Mouse (Mus musculus): Measurements from ENCODE around the gene Clec12b. TPM values are rescaled to one million over a fixed set of nuclear protein-coding genes. Genes with fewer than 3 reads are reported as not detected.

The Clec12b gene
- polyA plus RNA-seq, 1 experiment from 2014 or later, result not detected

DNA sequence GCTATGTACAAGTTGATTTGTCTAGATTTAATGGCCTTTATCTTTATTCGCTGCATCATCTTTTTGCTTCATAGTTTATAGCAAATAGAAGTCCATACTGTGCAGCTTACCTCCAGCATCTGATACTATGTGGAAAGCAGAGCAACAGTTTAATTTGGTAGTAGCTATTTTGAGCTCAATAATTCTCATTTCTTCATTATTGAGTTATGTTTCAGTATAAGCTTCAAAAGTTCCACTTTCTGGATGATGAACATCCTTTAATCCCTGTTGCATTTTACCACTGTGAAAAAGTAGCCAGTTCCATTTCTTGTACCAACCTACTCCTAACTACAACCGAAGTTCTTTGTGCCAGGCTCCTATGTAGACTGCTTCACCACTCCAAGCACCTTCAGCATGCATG lies 22.9 kb upstream of the Clec12b start, which contains the start of gene Clec9a:
TSS of gene Clec9a (plus strand) at position 301 of the 400 bp plus-strand sequence.
- H3K4me1 ChIP-seq (ENCODE audit: control insufficient read depth, insufficient read depth, low read length), result no peaks in the 10 kb centered on the region
- H3K9me3 ChIP-seq (ENCODE audit: control insufficient read depth, low read length), result no peaks in the 10 kb centered on the region
- no peak within 1 kb of the TSS for H3K9ac ChIP-seq (ENCODE audit: low read depth, low read length)
- no peaks in the 10 kb centered on the region for H3K36me3 ChIP-seq (ENCODE audit: control insufficient read depth, insufficient read depth, low read length)
- H3K27ac ChIP-seq (ENCODE audit: low read depth, low read length), result no peak within 1 kb of the TSS
- no peak within 1 kb of the TSS for H3K4me3 ChIP-seq (ENCODE audit: low read length)
- H3K4me2 ChIP-seq (replicated peaks; ENCODE audit: low read depth, low read length), result no peak within 1 kb of the TSS
- WGBS, result 86% methylated on average over 2 of the region's 2 CpGs
- H3K27me3 ChIP-seq (ENCODE audit: control insufficient read depth, insufficient read depth, low read length), result no peaks in the 10 kb centered on the region
- ATAC-seq (ENCODE audit: low FRiP score, low TSS enrichment), result no peak

GRCm38 (mm10) chr6:129407324-129407723 lies 21.6 kb upstream of the Clec12b start:
- no peaks in the 10 kb centered on the region for H3K36me3 ChIP-seq (ENCODE audit: control insufficient read depth, insufficient read depth, low read length)
- no peak overlapping the region for H3K9ac ChIP-seq (ENCODE audit: low read depth, low read length)
- no peaks in the 10 kb centered on the region for H3K4me1 ChIP-seq (ENCODE audit: control insufficient read depth, insufficient read depth, low read length)
- H3K27me3 ChIP-seq (ENCODE audit: control insufficient read depth, insufficient read depth, low read length), result no peaks in the 10 kb centered on the region
- no peak overlapping the region for H3K4me2 ChIP-seq (replicated peaks; ENCODE audit: low read depth, low read length)
- H3K9me3 ChIP-seq (ENCODE audit: control insufficient read depth, low read length), result no peaks in the 10 kb centered on the region
- 46% methylated on average over 2 of the region's 2 CpGs for WGBS
- no peak for ATAC-seq (ENCODE audit: low FRiP score, low TSS enrichment)
- H3K27ac ChIP-seq (ENCODE audit: low read depth, low read length), result peak overlapping the region; percentile 8; the same call in 1 of the 2 replicates
- H3K4me3 ChIP-seq (ENCODE audit: low read length), result no peak overlapping the region

DNA sequence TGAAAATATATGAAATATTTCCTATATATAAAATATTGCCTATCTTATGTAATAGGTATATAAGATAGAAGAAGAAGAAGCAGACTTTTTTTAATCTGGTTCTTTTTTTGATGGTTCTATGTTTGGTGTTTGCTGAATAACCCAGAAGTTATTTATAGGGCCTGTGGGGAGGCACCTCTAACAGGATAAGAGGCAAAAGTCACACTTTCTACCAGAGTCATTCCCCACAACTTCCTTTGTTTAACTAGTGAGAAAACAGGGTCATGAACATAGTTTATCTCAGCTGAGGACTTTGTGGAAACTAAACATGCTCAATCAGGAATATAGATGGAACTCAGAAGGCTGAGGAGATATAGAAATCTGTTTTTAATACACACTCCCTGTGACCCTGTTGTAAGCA lies 20.3 kb upstream of the Clec12b start:
- Histone ChIP-seq H3K4me2 (replicated peaks; ENCODE audit: low read depth, low read length) (no peak overlapping the region), H3K9ac (ENCODE audit: low read depth, low read length) (no peak overlapping the region), H3K27me3 (ENCODE audit: control insufficient read depth, insufficient read depth, low read length) (no peaks in the 10 kb centered on the region), H3K27ac (ENCODE audit: low read depth, low read length) (no peak overlapping the region), H3K36me3 (ENCODE audit: control insufficient read depth, insufficient read depth, low read length) (no peaks in the 10 kb centered on the region), H3K4me3 (ENCODE audit: low read length) (no peak overlapping the region), H3K4me1 (ENCODE audit: control insufficient read depth, insufficient read depth, low read length) (no peaks in the 10 kb centered on the region), H3K9me3 (ENCODE audit: control insufficient read depth, low read length) (no peaks in the 10 kb centered on the region)
- no peak for ATAC-seq (ENCODE audit: low FRiP score, low TSS enrichment)

GRCm38 (mm10) chr6:129403391-129403790 lies 17.7 kb upstream of the Clec12b start:
- no peaks in the 10 kb centered on the region for H3K4me1 ChIP-seq (ENCODE audit: control insufficient read depth, insufficient read depth, low read length)

DNA sequence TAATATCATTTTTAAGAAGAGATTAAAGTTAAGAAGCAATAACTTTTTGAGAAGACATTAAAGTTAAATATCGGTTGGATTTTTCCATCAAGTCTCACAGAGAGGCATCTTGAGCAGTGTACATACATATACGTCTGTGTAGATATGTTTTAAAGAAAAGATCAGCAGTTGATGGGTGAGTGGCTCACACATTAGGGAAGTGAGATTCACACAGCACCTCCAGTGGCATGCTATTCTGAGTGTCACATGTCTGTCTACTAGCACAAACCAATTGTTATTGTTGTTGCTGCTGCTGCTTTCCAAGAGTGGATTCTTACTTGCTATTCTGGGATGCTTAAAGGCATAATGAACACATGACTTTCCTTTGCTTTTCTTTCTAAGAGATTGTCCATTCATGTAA lies 16.7 kb upstream of the Clec12b start:
- Histone ChIP-seq H3K27me3 (ENCODE audit: control insufficient read depth, insufficient read depth, low read length) (no peaks in the 10 kb centered on the region), H3K4me2 (replicated peaks; ENCODE audit: low read depth, low read length) (no peak overlapping the region), H3K4me3 (ENCODE audit: low read length) (no peak overlapping the region), H3K4me1 (ENCODE audit: control insufficient read depth, insufficient read depth, low read length) (no peaks in the 10 kb centered on the region), H3K36me3 (ENCODE audit: control insufficient read depth, insufficient read depth, low read length) (no peaks in the 10 kb centered on the region), H3K27ac (ENCODE audit: low read depth, low read length) (no peak overlapping the region), H3K9me3 (ENCODE audit: control insufficient read depth, low read length) (no peaks in the 10 kb centered on the region), H3K9ac (ENCODE audit: low read depth, low read length) (no peak overlapping the region)
- no peak for ATAC-seq (ENCODE audit: low FRiP score, low TSS enrichment)
- WGBS, result 89% methylated on average over 2 of the region's 2 CpGs

More at GRCm38 (mm10) chr6:129403391-129403790, 17.7 kb upstream of the Clec12b start:
- no peak for ATAC-seq (ENCODE audit: low FRiP score, low TSS enrichment)
- Histone ChIP-seq H3K36me3 (ENCODE audit: control insufficient read depth, insufficient read depth, low read length) (no peaks in the 10 kb centered on the region), H3K4me2 (replicated peaks; ENCODE audit: low read depth, low read length) (no peak overlapping the region), H3K9me3 (ENCODE audit: control insufficient read depth, low read length) (no peaks in the 10 kb centered on the region), H3K4me3 (ENCODE audit: low read length) (no peak overlapping the region), H3K27ac (ENCODE audit: low read depth, low read length) (no peak overlapping the region), H3K27me3 (ENCODE audit: control insufficient read depth, insufficient read depth, low read length) (no peaks in the 10 kb centered on the region), H3K9ac (ENCODE audit: low read depth, low read length) (no peak overlapping the region)
- 61% methylated on average over 6 of the region's 6 CpGs for WGBS

- H3K9ac ChIP-seq (ENCODE audit: low read depth, low read length), result no peak overlapping the region
- no peaks in the 10 kb centered on the region for H3K36me3 ChIP-seq (ENCODE audit: control insufficient read depth, insufficient read depth, low read length)
- 0 out of 2 replicates have a peak, but pooled peaks have one; percentile 35 for ATAC-seq (ENCODE audit: low FRiP score, low TSS enrichment)
- no peaks in the 10 kb centered on the region for H3K9me3 ChIP-seq (ENCODE audit: control insufficient read depth, low read length)
- 58% methylated on average over 6 of the region's 6 CpGs for WGBS
- H3K4me2 ChIP-seq (replicated peaks; ENCODE audit: low read depth, low read length), result no peak overlapping the region
- no peaks in the 10 kb centered on the region for H3K4me1 ChIP-seq (ENCODE audit: control insufficient read depth, insufficient read depth, low read length)
- H3K4me3 ChIP-seq (ENCODE audit: low read length), result no peak overlapping the region
- no peaks in the 10 kb centered on the region for H3K27me3 ChIP-seq (ENCODE audit: control insufficient read depth, insufficient read depth, low read length)
- no peak overlapping the region for H3K27ac ChIP-seq (ENCODE audit: low read depth, low read length)
These were observed 14.3 kb upstream of the Clec12b start for GRCm38 (mm10) chr6:129399945-129400344.

GRCm38 (mm10) chr6:129396997-129397396 lies 11.3 kb upstream of the Clec12b start, which contains the start of gene Clec1b:
Gene Clec1b (plus strand): TSS chr6:129397297.
- Histone ChIP-seq H3K9me3 (ENCODE audit: control insufficient read depth, low read length) (no peaks in the 10 kb centered on the region), H3K4me2 (replicated peaks; ENCODE audit: low read depth, low read length) (no peak within 1 kb of the TSS), H3K4me3 (ENCODE audit: low read length) (no peak within 1 kb of the TSS), H3K27me3 (ENCODE audit: control insufficient read depth, insufficient read depth, low read length) (no peaks in the 10 kb centered on the region), H3K27ac (ENCODE audit: low read depth, low read length) (no peak within 1 kb of the TSS), H3K4me1 (ENCODE audit: control insufficient read depth, insufficient read depth, low read length) (no peaks in the 10 kb centered on the region), H3K9ac (ENCODE audit: low read depth, low read length) (no peak within 1 kb of the TSS), H3K36me3 (ENCODE audit: control insufficient read depth, insufficient read depth, low read length) (no peaks in the 10 kb centered on the region)
- no peak for ATAC-seq (ENCODE audit: low FRiP score, low TSS enrichment)
- WGBS, result 68% methylated on average over 8 of the region's 8 CpGs

GRCm38 (mm10) chr6:129393732-129394131 lies 8.1 kb upstream of the Clec12b start:
- peak; percentile 68; the same call in 1 of the 2 replicates for ATAC-seq (ENCODE audit: low FRiP score, low TSS enrichment)
- H3K9me3 ChIP-seq (ENCODE audit: control insufficient read depth, low read length), result no peaks in the 10 kb centered on the region
- no peak overlapping the region for H3K9ac ChIP-seq (ENCODE audit: low read depth, low read length)
- H3K27ac ChIP-seq (ENCODE audit: low read depth, low read length), result no peak overlapping the region
- H3K36me3 ChIP-seq (ENCODE audit: control insufficient read depth, insufficient read depth, low read length), result no peaks in the 10 kb centered on the region
- 71% methylated on average over 6 of the region's 6 CpGs for WGBS
- H3K4me3 ChIP-seq (ENCODE audit: low read length), result no peak overlapping the region
- no peaks in the 10 kb centered on the region for H3K4me1 ChIP-seq (ENCODE audit: control insufficient read depth, insufficient read depth, low read length)
- no peaks in the 10 kb centered on the region for H3K27me3 ChIP-seq (ENCODE audit: control insufficient read depth, insufficient read depth, low read length)
- H3K4me2 ChIP-seq (replicated peaks; ENCODE audit: low read depth, low read length), result no peak overlapping the region

DNA sequence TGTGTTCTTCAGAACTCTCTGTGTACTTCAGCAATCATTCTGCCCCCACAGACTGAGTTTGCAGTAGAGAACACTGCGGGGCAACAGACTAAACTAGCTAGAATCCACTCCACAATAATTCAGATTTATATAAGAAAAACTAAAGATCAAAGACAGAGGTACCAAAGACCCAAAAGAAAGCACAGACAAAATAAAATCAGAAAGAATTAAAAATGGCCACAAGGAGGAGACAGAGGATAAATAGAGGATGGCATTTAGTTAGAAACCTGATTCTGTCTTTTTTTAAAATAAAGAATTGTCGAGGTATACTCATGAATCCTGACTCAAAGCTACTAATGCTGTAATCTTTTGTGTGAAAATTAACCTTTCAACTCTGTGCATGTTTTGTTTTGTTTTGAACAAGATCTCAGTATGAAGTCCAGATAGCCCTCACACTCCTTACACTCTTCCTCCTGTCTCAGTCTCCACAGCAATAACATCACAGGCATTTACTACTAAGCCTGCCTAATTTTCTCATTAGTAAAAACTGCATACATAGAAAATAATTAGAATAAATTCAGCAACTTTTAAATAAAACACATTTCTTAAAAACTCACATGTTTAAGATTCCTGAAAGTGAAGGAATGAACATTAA lies 7.5 kb upstream of the Clec12b start:
- H3K27ac ChIP-seq (ENCODE audit: low read depth, low read length), result no peak overlapping the region
- H3K4me3 ChIP-seq (ENCODE audit: low read length), result no peak overlapping the region
- no peak for ATAC-seq (ENCODE audit: low FRiP score, low TSS enrichment)
- H3K27me3 ChIP-seq (ENCODE audit: control insufficient read depth, insufficient read depth, low read length), result no peaks in the 10 kb centered on the region
- H3K9me3 ChIP-seq (ENCODE audit: control insufficient read depth, low read length), result no peaks in the 10 kb centered on the region
- H3K9ac ChIP-seq (ENCODE audit: low read depth, low read length), result no peak overlapping the region
- H3K4me2 ChIP-seq (replicated peaks; ENCODE audit: low read depth, low read length), result no peak overlapping the region
- WGBS, result 11% methylated on average over 2 of the region's 2 CpGs
- no peaks in the 10 kb centered on the region for H3K4me1 ChIP-seq (ENCODE audit: control insufficient read depth, insufficient read depth, low read length)
- no peaks in the 10 kb centered on the region for H3K36me3 ChIP-seq (ENCODE audit: control insufficient read depth, insufficient read depth, low read length)
